Comparison of ENCODE assay signal across 32 mouse cellular contexts in the genomic region with DNA sequence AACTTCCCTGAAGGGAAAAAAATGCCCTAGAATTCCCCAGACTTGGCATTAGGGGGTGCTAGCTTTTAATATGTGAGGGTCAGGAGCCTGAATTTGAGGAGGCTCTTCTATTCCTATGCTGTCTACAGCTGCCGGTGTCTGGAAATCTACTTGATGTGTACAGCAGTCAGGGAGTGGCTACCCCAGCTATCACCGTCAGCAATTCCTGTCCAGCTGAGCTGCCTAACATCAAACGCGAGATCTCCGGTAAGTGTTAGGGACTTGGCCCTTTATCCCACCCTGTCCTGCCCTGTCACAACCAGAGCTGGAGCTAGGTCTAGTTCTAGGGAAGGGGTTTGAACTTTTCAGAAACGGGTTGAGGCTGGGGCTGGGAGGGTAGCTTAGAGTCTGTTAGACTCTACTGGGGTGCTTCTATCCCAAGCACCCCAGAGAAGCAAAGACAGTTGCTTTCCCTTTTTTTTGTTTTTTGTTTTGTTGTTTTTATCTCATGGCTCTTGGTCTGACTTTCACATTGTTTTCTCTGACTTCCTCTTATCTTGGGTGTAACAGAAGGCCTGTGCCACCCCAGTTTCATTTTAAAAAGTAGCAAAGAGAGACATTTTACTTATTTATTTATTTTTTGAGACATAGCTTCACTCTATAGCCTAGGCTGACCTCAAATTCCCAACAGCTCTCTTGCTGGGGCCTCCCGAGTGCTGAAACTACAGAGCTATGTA. TPM values are rescaled to one million over a fixed set of nuclear protein-coding genes. Genes with fewer than 3 reads are reported as not detected.
A peak's percentile ranks its signal among the peaks of the same experiment; 100 is the strongest.
DNase-seq lines count a peak whose midpoint lies in the region; ATAC-seq and TF ChIP-seq lines count a peak whose summit lies in the region.
"Had no signal": no experiment of that assay in that cellular context is flagged by ENCODE, and none has a peak within 500 bp of the region (broad histone marks: within the 10 kb centered on the region; RNA-seq: fewer than 3 reads in every experiment).

No protein-coding gene starts in this region.

- no peak for TF ChIP-seq CTCF in liver, embryonic 14.5 days (IDR thresholded peaks at IDR 0.05; ENCODE audit: low read depth)

- no peak overlapping the region for H3K4me3 ChIP-seq in heart, embryonic 12.5 days
- no peak overlapping the region for H3K4me3 ChIP-seq in liver, embryonic 14.5 days (ENCODE audit: insufficient read depth in 1 of 2, low read depth in 2 of 2, low read length in 2 of 2)
- H3K4me3 ChIP-seq: embryonic facial prominence, embryonic 10.5 days; embryonic facial prominence, embryonic 15.5 days; forebrain, embryonic 15.5 days; heart, embryonic 15.5 days; intestine, embryonic 15.5 days; megakaryocyte, embryonic 14.5 days; midbrain, embryonic 13.5 days had no signal

- H3K27me3 ChIP-seq in heart, embryonic 12.5 days (replicated peaks), result no peaks in the 10 kb centered on the region
- H3K27me3 ChIP-seq in liver, embryonic 14.5 days (ENCODE audit: control insufficient read depth, insufficient read depth, low read length), result no peaks in the 10 kb centered on the region
- H3K27me3 ChIP-seq: embryonic facial prominence, embryonic 15.5 days; forebrain, embryonic 15.5 days; heart, embryonic 15.5 days; intestine, embryonic 15.5 days; megakaryocyte, embryonic 14.5 days; midbrain, embryonic 13.5 days had no signal

- H3K27ac ChIP-seq in heart, embryonic 12.5 days (ENCODE audit: poor library complexity, severe bottlenecking), result no peak overlapping the region
- H3K27ac ChIP-seq in liver, embryonic 14.5 days, result peak overlapping the region; percentile 33
- H3K27ac ChIP-seq: embryonic facial prominence, embryonic 10.5 days; embryonic facial prominence, embryonic 15.5 days; forebrain, embryonic 15.5 days; heart, embryonic 15.5 days; intestine, embryonic 15.5 days; midbrain, embryonic 13.5 days had no signal

- peaks cover 75% of the 10 kb centered on the region for H3K36me3 ChIP-seq in heart, embryonic 12.5 days
- no peaks in the 10 kb centered on the region; the same call in 1 of the 2 replicates for H3K36me3 ChIP-seq in liver, embryonic 14.5 days (replicated peaks; ENCODE audit: control insufficient read depth, insufficient read depth, low read depth)

- 0 out of 2 replicates have a peak, but pooled peaks have one; percentile 10 for TF ChIP-seq EP300 in liver, embryonic 14.5 days (IDR thresholded peaks at IDR 0.05; ENCODE audit: low read depth)

- peak; percentile 22; the same call in 1 of the 2 replicates for ATAC-seq in heart, embryonic 12.5 days (ENCODE audit: insufficient number of reproducible peaks, low FRiP score)
- ATAC-seq in erythroid progenitor cell, adult 5-6 weeks (replicated peaks; ENCODE audit: low FRiP score, poor library complexity, severe bottlenecking), result peak; percentile 72
- peak; percentile 44; the same call in 1 of the 2 replicates for ATAC-seq in liver, embryonic 14.5 days (ENCODE audit: insufficient read depth)
- peak; percentile 76 for ATAC-seq in megakaryocyte-erythroid progenitor cell, adult 5-6 weeks (replicated peaks; ENCODE audit: low FRiP score, low TSS enrichment, poor library complexity, severe bottlenecking)
- ATAC-seq: activated CD4-positive, CD25-positive, alpha-beta regulatory T cell, adult 4 months; forebrain, embryonic 15.5 days; hindbrain, embryonic 16.5 days; intestine, embryonic 15.5 days; midbrain, embryonic 13.5 days had no signal

- intact Hi-C loops in left cerebral cortex, postnatal 4 days (cut with DNase I), result no loop called here

- DNase-seq in heart, adult 9 months (ENCODE audit: low spot score in 2 of 2), result no peak
- no peak for DNase-seq in liver, embryonic 14.5 days (ENCODE audit: low read depth in 3 of 3, low spot score in 3 of 3)
- DNase-seq in ovary, adult 18-20 months (ENCODE audit: low spot score), result no peak
- no peak for DNase-seq in left cerebral cortex, postnatal 4 days
- no peak for DNase-seq in urinary bladder, postnatal 36 days (ENCODE audit: low spot score in 2 of 2)
- DNase-seq: adrenal gland, adult 2 months; adrenal gland, postnatal 36 days; cerebellum, adult 2 months; cerebellum, postnatal 25 days; gastrocnemius, postnatal 36 days; kidney, adult 8-10 months; kidney, postnatal 10 days; lung, postnatal 36 days; right cerebral cortex, postnatal 25 days; thymus, adult 2 months; thymus, postnatal 36 days had no signal

- H3K4me1 ChIP-seq in heart, embryonic 12.5 days (replicated peaks), result peaks cover 20% of the 10 kb centered on the region
- peaks cover 0 to 18% of the 10 kb centered on the region in 2 experiments; a peak in 2 of 4 replicates for H3K4me1 ChIP-seq in liver, embryonic 14.5 days (replicated peaks; ENCODE audit: control insufficient read depth in 2 of 2, insufficient read depth in 2 of 2, low read length in 1 of 2)

- H3K9ac ChIP-seq in heart, embryonic 12.5 days, result no peak overlapping the region
- 0 out of 2 replicates have a peak overlapping the region, but pooled peaks have one; percentile 23 for H3K9ac ChIP-seq in liver, embryonic 14.5 days (replicated peaks)
- H3K9ac ChIP-seq: embryonic facial prominence, embryonic 15.5 days; forebrain, embryonic 15.5 days; heart, embryonic 15.5 days; intestine, embryonic 15.5 days; midbrain, embryonic 13.5 days had no signal

- no peak overlapping the region for H3K4me2 ChIP-seq in heart, embryonic 12.5 days
- 0 out of 2 replicates have a peak overlapping the region, but pooled peaks have one; percentile 6 for H3K4me2 ChIP-seq in liver, embryonic 14.5 days (ENCODE audit: low read depth)
- H3K4me2 ChIP-seq: embryonic facial prominence, embryonic 15.5 days; forebrain, embryonic 15.5 days; heart, embryonic 15.5 days; intestine, embryonic 15.5 days; midbrain, embryonic 13.5 days had no signal

- 76% methylated on average over 7 of the region's 7 CpGs for WGBS in heart, embryonic 12.5 days
- WGBS in liver, embryonic 14.5 days (ENCODE audit: insufficient replicate concordance), result 49% methylated on average over 7 of the region's 7 CpGs

- H3K9me3 ChIP-seq in heart, embryonic 12.5 days (replicated peaks), result no peaks in the 10 kb centered on the region
- no peaks in the 10 kb centered on the region for H3K9me3 ChIP-seq in liver, embryonic 14.5 days (ENCODE audit: control insufficient read depth, low read length)
- H3K9me3 ChIP-seq: embryonic facial prominence, embryonic 10.5 days; embryonic facial prominence, embryonic 15.5 days; forebrain, embryonic 15.5 days; heart, embryonic 15.5 days; intestine, embryonic 15.5 days; megakaryocyte, embryonic 14.5 days; midbrain, embryonic 13.5 days had no signal

RNA-seq across cellular contexts. Expression of a gene that starts 7.1 kb away (rescaled TPM):
- 22.3 TPM in 2 replicates for polyA plus RNA-seq in heart, embryonic 12.5 days (2016; fragmentation: Nextera tagmentation; extraction: Ambion mirVana)
- total RNA-seq in erythroid progenitor cell, adult 5-6 weeks (2015; ENCODE audit: low replicate concordance), result 18.9 and 23.4 TPM in 2 replicates
- 21.5 and 22.7 TPM in 2 replicates for total RNA-seq in erythroid progenitor cell, adult 5-6 weeks (2017; ENCODE audit: low replicate concordance)
- 4.6 and 4.7 TPM in 2 replicates for polyA plus RNA-seq in liver, embryonic 14.5 days (2012; rRNA removed)
- 5.7 and 7.3 TPM in 2 replicates for polyA plus RNA-seq in liver, embryonic 14.5 days (2014; fragmentation: Nextera tagmentation; extraction: Ambion mirVana)
- total RNA-seq in megakaryocyte-erythroid progenitor cell, adult 5-6 weeks (2014; fragmentation: Nextera tagmentation), result 33.5 and 36.5 TPM in 2 replicates
- 10.4 and 15.0 TPM in 2 replicates for total RNA-seq in megakaryocyte-erythroid progenitor cell, adult 5-6 weeks (2017)
- total RNA-seq in left cerebral cortex, postnatal 4 days (2021), result 10 to 100 TPM; 24.0 to 29.0 TPM

RNA-seq across cellular contexts. Expression of a gene that starts 18.8 kb away (rescaled TPM):
- 6.6 and 8.2 TPM in 2 replicates for polyA plus RNA-seq in heart, embryonic 12.5 days (2016; fragmentation: Nextera tagmentation; extraction: Ambion mirVana)
- total RNA-seq in erythroid progenitor cell, adult 5-6 weeks (2015; ENCODE audit: low replicate concordance), result not detected in 2 replicates
- not detected in 2 replicates for total RNA-seq in erythroid progenitor cell, adult 5-6 weeks (2017; ENCODE audit: low replicate concordance)
- polyA plus RNA-seq in liver, embryonic 14.5 days (2012; rRNA removed), result 1.4 and 2.0 TPM in 2 replicates
- 1.5 and 2.3 TPM in 2 replicates for polyA plus RNA-seq in liver, embryonic 14.5 days (2014; fragmentation: Nextera tagmentation; extraction: Ambion mirVana)
- total RNA-seq in megakaryocyte-erythroid progenitor cell, adult 5-6 weeks (2014; fragmentation: Nextera tagmentation), result 0.74 and 2.3 TPM in 2 replicates
- 1.4 and 2.2 TPM in 2 replicates for total RNA-seq in megakaryocyte-erythroid progenitor cell, adult 5-6 weeks (2017)
- total RNA-seq in left cerebral cortex, postnatal 4 days (2021), result 10 to 100 TPM; 56.2 to 65.4 TPM
- total RNA-seq: monocyte, adult 5-6 weeks had no signal

RNA-seq across cellular contexts. Expression of a gene that starts 20.1 kb away (rescaled TPM):
- 32.0 and 32.2 TPM in 2 replicates for polyA plus RNA-seq in heart, embryonic 12.5 days (2016; fragmentation: Nextera tagmentation; extraction: Ambion mirVana)
- total RNA-seq in erythroid progenitor cell, adult 5-6 weeks (2015; ENCODE audit: low replicate concordance), result 91.0 and 94.4 TPM in 2 replicates
- total RNA-seq in erythroid progenitor cell, adult 5-6 weeks (2017; ENCODE audit: low replicate concordance), result 87.0 and 176 TPM in 2 replicates
- 23.3 and 31.3 TPM in 2 replicates for polyA plus RNA-seq in liver, embryonic 14.5 days (2012; rRNA removed)
- polyA plus RNA-seq in liver, embryonic 14.5 days (2014; fragmentation: Nextera tagmentation; extraction: Ambion mirVana), result 17.7 and 19.7 TPM in 2 replicates
- total RNA-seq in megakaryocyte-erythroid progenitor cell, adult 5-6 weeks (2014; fragmentation: Nextera tagmentation), result 64.4 and 98.4 TPM in 2 replicates
- 78.9 and 102 TPM in 2 replicates for total RNA-seq in megakaryocyte-erythroid progenitor cell, adult 5-6 weeks (2017)
- 10 to 100 TPM; 79.8 to 81.2 TPM for total RNA-seq in left cerebral cortex, postnatal 4 days (2021)

RNA-seq across cellular contexts. Expression of a gene that starts 41.2 kb away (rescaled TPM):
- 43.5 and 44.3 TPM in 2 replicates for polyA plus RNA-seq in heart, embryonic 12.5 days (2016; fragmentation: Nextera tagmentation; extraction: Ambion mirVana)
- total RNA-seq in erythroid progenitor cell, adult 5-6 weeks (2015; ENCODE audit: low replicate concordance), result 1.3 and 2.5 TPM in 2 replicates
- total RNA-seq in erythroid progenitor cell, adult 5-6 weeks (2017; ENCODE audit: low replicate concordance), result 2.1 TPM in 1 of 2 replicates, not detected in the other
- polyA plus RNA-seq in liver, embryonic 14.5 days (2012; rRNA removed), result 4.3 and 5.7 TPM in 2 replicates
- 4.0 and 6.6 TPM in 2 replicates for polyA plus RNA-seq in liver, embryonic 14.5 days (2014; fragmentation: Nextera tagmentation; extraction: Ambion mirVana)
- 4.9 and 8.1 TPM in 2 replicates for total RNA-seq in megakaryocyte-erythroid progenitor cell, adult 5-6 weeks (2014; fragmentation: Nextera tagmentation)
- total RNA-seq in megakaryocyte-erythroid progenitor cell, adult 5-6 weeks (2017), result 1.4 and 6.6 TPM in 2 replicates
- total RNA-seq in left cerebral cortex, postnatal 4 days (2021), result 10 to 100 TPM; 70.0 to 84.0 TPM

RNA-seq across cellular contexts. Expression of a gene that starts 47.4 kb away (rescaled TPM):
- not detected in 2 replicates for polyA plus RNA-seq in heart, embryonic 12.5 days (2016; fragmentation: Nextera tagmentation; extraction: Ambion mirVana)
- total RNA-seq in erythroid progenitor cell, adult 5-6 weeks (2015; ENCODE audit: low replicate concordance), result not detected in 2 replicates
- total RNA-seq in erythroid progenitor cell, adult 5-6 weeks (2017; ENCODE audit: low replicate concordance), result not detected in 2 replicates
- 0.09 and 0.18 TPM in 2 replicates for polyA plus RNA-seq in liver, embryonic 14.5 days (2012; rRNA removed)
- not detected in 2 replicates for polyA plus RNA-seq in liver, embryonic 14.5 days (2014; fragmentation: Nextera tagmentation; extraction: Ambion mirVana)
- total RNA-seq in megakaryocyte-erythroid progenitor cell, adult 5-6 weeks (2014; fragmentation: Nextera tagmentation), result not detected in 2 replicates
- not detected in 2 replicates for total RNA-seq in megakaryocyte-erythroid progenitor cell, adult 5-6 weeks (2017)
- total RNA-seq in left cerebral cortex, postnatal 4 days (2021), result under 1 TPM in 1 of 2 experiments, not detected in 1; 0.60 TPM
- total RNA-seq: adrenal gland, adult 2 months; gastrocnemius, postnatal 36 days; heart, adult 8-10 months; monocyte, adult 5-6 weeks had no signal
- polyA plus RNA-seq: activated CD4-positive, CD25-positive, alpha-beta regulatory T cell, adult 4 months; cerebellum, adult 2 months; heart, embryonic 15.5 days; hindbrain, embryonic 11.5 days; hindbrain, embryonic 16.5 days; intestine, embryonic 15.5 days; limb, embryonic 11.5 days; midbrain, embryonic 13.5 days had no signal

Comparison
In these comparisons a context has a peak if more than half of its experiments do, and no peak if none do; other contexts are left out.
1. ATAC-seq: peak in every context shown above with its lines; median percentile 76 in megakaryocyte-erythroid progenitor cell, adult 5-6 weeks; 72 in erythroid progenitor cell, adult 5-6 weeks; 44 in liver, embryonic 14.5 days; 22 in heart, embryonic 12.5 days.
2. RNA of a gene that starts 18.8 kb away (total RNA-seq): 56.2 to 65.4 TPM in left cerebral cortex, postnatal 4 days; 0.74 to 2.3 TPM in megakaryocyte-erythroid progenitor cell, adult 5-6 weeks and not detected in erythroid progenitor cell, adult 5-6 weeks; every median in the first group is over 10 times any median in the second.